Mouse (Mus musculus) megakaryocyte, embryonic 14.5 days (primary cell): ENCODE data around the gene Usp35.

Experiments
- FLI1 ChIP-seq: IDR thresholded peaks from 2 replicates; pipeline ENCODE4 v1.6.1; 2012; ENCODE audit warnings: low read length, inconsistent platforms, mixed read lengths
- GATA1 ChIP-seq: IDR thresholded peaks from 3 replicates; pipeline ENCODE4 v1.6.1; 2012; ENCODE audit warnings: mixed read lengths, low read length, inconsistent platforms, borderline replicate concordance

- TF ChIP-seq FLI1 (no peak), GATA1 (no peak)
Observed at GRCm38 (mm10) chr7:97346111-97346821, 14.4 kb upstream of the Usp35 start.
